Mouse (Mus musculus): Measurements from ENCODE around the gene Olfr1133. TPM values are rescaled to one million over a fixed set of nuclear protein-coding genes. Genes with fewer than 3 reads are reported as not detected.

The Olfr1133 gene
- total RNA-seq (2023; ENCODE audit: inconsistent age) = not detected in 4 replicates

GRCm38 (mm10) chr2:87647274-87647673 is at the start of gene Olfr1133:
Gene Olfr1133, minus strand, starts transcription at chr2:87647374.

GRCm38 (mm10) chr2:87693847-87694246 is 46.7 kb upstream of the Olfr1133 start, which contains the start of gene Olfr1136:
Gene Olfr1136, minus strand, starts transcription at chr2:87693947.

GRCm38 (mm10) chr2:87673564-87673963 is 26.4 kb upstream of the Olfr1133 start, which contains the start of gene Olfr1135:
Gene Olfr1135, minus strand, starts transcription at chr2:87673664.

GRCm38 (mm10) chr2:87658360-87658759 is 11.2 kb upstream of the Olfr1133 start, which contains the start of gene Olfr1134:
Gene Olfr1134, minus strand, starts transcription at chr2:87658460.

GRCm38 (mm10) chr2:87637435-87637834 is 9.7 kb downstream of the Olfr1133 start, which contains the start of gene Olfr1132:
Gene Olfr1132, minus strand, starts transcription at chr2:87637535.

GRCm38 (mm10) chr2:87626804-87627203 is 20.4 kb downstream of the Olfr1133 start, which contains the start of gene Olfr1131:
Gene Olfr1131, plus strand, starts transcription at chr2:87627104.

GRCm38 (mm10) chr2:87605912-87606311 is 41.3 kb downstream of the Olfr1133 start, which contains the start of gene Olfr1130:
Gene Olfr1130, plus strand, starts transcription at chr2:87606212.

Other genes starting within 250 kb of the Olfr1133 start
- not detected in 4 replicates for gene Olfr1123, start 230.7 kb downstream of the Olfr1133 start, total RNA-seq (2023; ENCODE audit: inconsistent age)
- not detected in 4 replicates for gene Olfr1124, start 217.1 kb downstream of the Olfr1133 start, total RNA-seq (2023; ENCODE audit: inconsistent age)
- gene Olfr1126, start 193.4 kb downstream of the Olfr1133 start, total RNA-seq (2023; ENCODE audit: inconsistent age) = not detected in 4 replicates
- gene Pramel7, start 150.3 kb downstream of the Olfr1133 start, total RNA-seq (2023; ENCODE audit: inconsistent age) = not detected in 4 replicates
- not detected in 4 replicates for gene Pramel6, start 140.8 kb downstream of the Olfr1133 start, total RNA-seq (2023; ENCODE audit: inconsistent age)
- gene Olfr153, start 115.6 kb downstream of the Olfr1133 start, total RNA-seq (2023; ENCODE audit: inconsistent age) = not detected in 4 replicates
- not detected in 4 replicates for gene Olfr1128, start 101.8 kb downstream of the Olfr1133 start, total RNA-seq (2023; ENCODE audit: inconsistent age)
- not detected in 4 replicates for gene Olfr1129, start 73.5 kb downstream of the Olfr1133 start, total RNA-seq (2023; ENCODE audit: inconsistent age)
- gene Olfr1130, start 41.2 kb downstream of the Olfr1133 start, total RNA-seq (2023; ENCODE audit: inconsistent age) = not detected in 4 replicates
- gene Olfr1131, start 20.3 kb downstream of the Olfr1133 start, total RNA-seq (2023; ENCODE audit: inconsistent age) = not detected in 4 replicates
- gene Olfr1132, start 9.8 kb downstream of the Olfr1133 start, total RNA-seq (2023; ENCODE audit: inconsistent age) = not detected in 4 replicates
- gene Olfr1134, start 11.1 kb upstream of the Olfr1133 start, total RNA-seq (2023; ENCODE audit: inconsistent age) = not detected in 4 replicates
- gene Olfr1135, start 26.3 kb upstream of the Olfr1133 start, total RNA-seq (2023; ENCODE audit: inconsistent age) = not detected in 4 replicates
- not detected in 4 replicates for gene Olfr1136, start 46.6 kb upstream of the Olfr1133 start, total RNA-seq (2023; ENCODE audit: inconsistent age)
- gene Olfr1137, start 65.8 kb upstream of the Olfr1133 start, total RNA-seq (2023; ENCODE audit: inconsistent age) = not detected in 4 replicates
- gene Olfr1138, start 92.6 kb upstream of the Olfr1133 start, total RNA-seq (2023; ENCODE audit: inconsistent age) = not detected in 4 replicates
- gene Olfr1140, start 96.4 kb upstream of the Olfr1133 start, total RNA-seq (2023; ENCODE audit: inconsistent age) = not detected in 4 replicates
- gene Olfr1141, start 106.6 kb upstream of the Olfr1133 start, total RNA-seq (2023; ENCODE audit: inconsistent age) = not detected in 4 replicates
- gene Olfr152, start 132.1 kb upstream of the Olfr1133 start, total RNA-seq (2023; ENCODE audit: inconsistent age) = not detected in 4 replicates
- gene Olfr1143, start 153.2 kb upstream of the Olfr1133 start, total RNA-seq (2023; ENCODE audit: inconsistent age) = not detected in 4 replicates
- not detected in 4 replicates for gene Olfr1145, start 162.4 kb upstream of the Olfr1133 start, total RNA-seq (2023; ENCODE audit: inconsistent age)
- not detected in 4 replicates for gene Olfr1148, start 183.2 kb upstream of the Olfr1133 start, total RNA-seq (2023; ENCODE audit: inconsistent age)
- not detected in 4 replicates for gene Olfr1150-ps1, start 196.6 kb upstream of the Olfr1133 start, total RNA-seq (2023; ENCODE audit: inconsistent age)
- not detected in 4 replicates for gene Olfr1151, start 208.5 kb upstream of the Olfr1133 start, total RNA-seq (2023; ENCODE audit: inconsistent age)
- not detected in 4 replicates for gene Olfr1152, start 219.1 kb upstream of the Olfr1133 start, total RNA-seq (2023; ENCODE audit: inconsistent age)
- gene Olfr1153, start 247.6 kb upstream of the Olfr1133 start, total RNA-seq (2023; ENCODE audit: inconsistent age) = not detected in 4 replicates

All from B cell, adult (primary cell).